Mouse (Mus musculus) gastrocnemius, postnatal 10 days (tissue): ENCODE data around the gene Gm6871. TPM values are rescaled to one million over a fixed set of nuclear protein-coding genes. Genes with fewer than 3 reads are reported as not detected.

ENCODE experiments used
- total RNA-seq, 2 experiments: library from RNA; stranded (reverse); gene quantifications; 2 replicates each; pipeline ENCODE4 v1.2.3; 2021

Gm6871 gene
- total RNA-seq, 2 experiments from 2014 or later, result not detected

Other genes with a start within 250 kb of the Gm6871 start
- gene AI987944, start 180.3 kb downstream of the Gm6871 start, total RNA-seq, result 1 to 10 TPM; 8.2 to 9.9 TPM
- under 1 TPM; 0.09 to 0.16 TPM for gene Vmn2r57, start 125.0 kb downstream of the Gm6871 start, total RNA-seq
- under 1 TPM in 1 of 2 experiments, not detected in 1; 0.18 TPM for gene Gm20449, start 74.2 kb downstream of the Gm6871 start, total RNA-seq
- 1 to 10 TPM; 5.5 to 7.1 TPM for gene AW146154, start 73.8 kb downstream of the Gm6871 start, total RNA-seq
- 10 to 100 TPM in 1 of 2 experiments, 1 to 10 TPM in 1; 8.6 to 10.9 TPM for gene 2610021A01Rik, start 25.6 kb upstream of the Gm6871 start, total RNA-seq
- 1 to 10 TPM; 7.4 to 8.6 TPM for gene Zfp788, start 59.5 kb upstream of the Gm6871 start, total RNA-seq